Mouse (Mus musculus): ENCODE measurements at regions not wholly inside any gene's neighbourhood (a gene's known extent, or its start where the extent isn't known, plus 50 kb on each side); places are given as distances from the start of the nearest gene placed in this dataset.

DNA sequence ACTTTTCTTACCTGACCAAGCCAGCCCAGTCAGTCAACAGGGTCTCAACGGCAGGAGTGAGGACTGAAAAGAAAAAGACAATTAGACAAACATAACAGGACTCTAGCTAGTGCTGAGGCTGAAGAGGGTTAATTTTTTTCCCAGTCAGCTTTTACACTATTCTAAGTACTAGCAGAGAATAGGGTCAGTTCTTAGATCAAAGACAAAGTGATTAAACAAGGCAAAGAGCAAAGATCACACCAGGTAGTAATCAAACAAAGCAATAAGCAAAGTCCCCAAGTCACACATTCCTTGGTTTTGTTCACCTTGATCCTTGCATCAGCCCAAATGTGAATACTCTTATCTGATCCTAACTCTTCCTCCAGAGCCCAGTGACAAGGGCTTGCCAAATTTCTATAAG lies 267.8 kb upstream of the Tsc22d2 start:
- DNase-seq (ENCODE audit: low spot score): no peak

- no peak for DNase-seq (ENCODE audit: low spot score)
Observed at GRCm38 (mm10) chr3:58153141-58153540, 261.4 kb upstream of the Tsc22d2 start.

GRCm38 (mm10) chr3:58153874-58154756 lies 260.4 kb upstream of the Tsc22d2 start:
- DNase-seq (ENCODE audit: low spot score): no peak

GRCm38 (mm10) chr3:58159384-58159783 lies 255.1 kb upstream of the Tsc22d2 start:
- DNase-seq (ENCODE audit: low spot score): peak; percentile 10

- DNase-seq (ENCODE audit: low spot score): no peak
Observed at GRCm38 (mm10) chr3:58162238-58162637, 252.3 kb upstream of the Tsc22d2 start.

- peak; percentile 46 for DNase-seq (ENCODE audit: low spot score)
Observed at GRCm38 (mm10) chr3:58163806-58164205, 250.7 kb upstream of the Tsc22d2 start.

DNA sequence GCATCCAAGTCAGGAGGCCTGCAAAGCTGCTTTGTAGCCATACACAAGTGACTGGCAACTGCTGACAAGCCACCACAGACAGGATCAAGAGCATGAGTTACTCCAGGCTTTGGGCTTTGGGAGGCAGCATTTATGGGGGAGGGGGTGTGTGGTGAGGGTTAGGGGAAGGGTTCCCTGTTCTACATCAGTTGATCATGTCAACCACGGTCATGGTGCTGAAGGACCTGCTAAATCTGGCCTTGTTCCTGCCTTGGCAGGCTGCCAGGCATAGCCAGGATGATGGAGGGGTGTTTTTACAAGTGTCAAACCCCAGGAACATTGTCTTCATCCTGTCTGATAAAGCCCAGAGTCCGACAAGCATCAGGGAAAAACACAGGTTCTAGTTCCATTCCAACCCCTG lies 247.9 kb upstream of the Tsc22d2 start:
- DNase-seq (ENCODE audit: low spot score): no peak

DNA sequence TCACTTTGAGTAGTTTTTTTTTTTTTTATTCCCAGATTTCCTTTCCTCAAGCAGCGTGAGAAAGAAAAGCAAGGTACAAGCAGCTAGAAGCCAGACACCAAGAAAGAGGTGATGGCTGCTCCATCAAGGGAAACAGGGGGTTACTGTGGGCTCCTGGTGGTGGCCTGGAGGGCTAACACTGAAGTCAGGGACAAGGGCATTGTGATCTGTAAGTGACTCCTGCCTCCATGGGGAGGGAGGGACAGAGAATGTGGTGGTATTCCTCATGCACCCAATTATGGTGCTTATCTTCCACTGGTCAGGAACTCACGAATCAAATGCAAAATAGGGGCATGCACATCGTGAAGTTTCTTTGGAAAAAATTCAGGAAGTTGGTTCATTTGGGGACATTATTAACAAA lies 247.4 kb upstream of the Tsc22d2 start:
- DNase-seq (ENCODE audit: low spot score): no peak

DNA sequence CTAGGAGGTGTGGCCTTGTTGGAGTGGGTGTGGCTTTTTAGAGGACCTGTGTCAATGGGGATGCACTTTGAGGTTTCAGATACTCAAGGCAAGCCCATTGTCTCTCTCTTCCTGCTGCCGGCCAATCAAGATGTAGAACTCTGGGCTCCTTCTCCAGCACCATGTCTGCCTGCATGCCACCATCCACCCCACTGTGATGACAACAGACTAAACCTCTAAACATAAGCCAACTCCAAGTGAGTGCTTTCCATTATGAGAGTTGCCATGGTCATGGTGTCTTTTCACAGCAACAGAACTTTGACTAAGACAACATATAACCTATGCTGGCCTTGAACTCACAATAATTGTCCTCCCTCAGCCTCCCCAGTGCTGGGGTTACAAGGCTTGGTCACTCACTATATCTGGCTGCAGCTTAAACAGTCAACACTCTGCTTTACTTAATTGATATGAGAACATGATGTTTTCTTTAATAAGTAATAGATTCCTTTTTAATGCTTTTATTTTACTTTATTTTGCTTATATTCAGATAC lies 246.7 kb upstream of the Tsc22d2 start:
- no peak for DNase-seq (ENCODE audit: low spot score)

- DNase-seq (ENCODE audit: low spot score): no peak
Observed at GRCm38 (mm10) chr3:58168522-58169185, 245.9 kb upstream of the Tsc22d2 start.

DNA sequence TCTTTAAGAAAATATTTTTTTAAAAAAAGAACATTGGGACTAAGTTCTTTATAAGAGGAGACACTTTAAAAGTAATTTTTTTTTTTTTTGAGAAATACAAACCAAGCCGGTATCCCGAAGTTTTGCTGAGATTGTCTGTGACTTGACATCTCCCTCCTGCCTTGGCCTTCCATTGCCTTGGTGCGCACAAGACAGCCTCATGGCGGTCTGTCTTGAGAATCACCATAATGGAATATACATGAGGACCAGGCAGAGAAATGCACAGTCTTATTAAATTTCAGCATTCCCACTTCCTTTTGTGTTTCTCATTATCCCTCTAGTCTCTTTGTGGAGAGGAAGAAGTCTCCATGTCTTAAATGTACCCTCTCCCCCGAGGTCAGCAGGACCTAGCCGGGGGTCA lies 244.7 kb upstream of the Tsc22d2 start:
- DNase-seq (ENCODE audit: low spot score): no peak

- DNase-seq (ENCODE audit: low spot score): no peak
Observed at GRCm38 (mm10) chr3:58172096-58172495, 242.4 kb upstream of the Tsc22d2 start.

- no peak for DNase-seq (ENCODE audit: low spot score)
Observed at GRCm38 (mm10) chr3:58173821-58174220, 240.7 kb upstream of the Tsc22d2 start.

GRCm38 (mm10) chr3:58181715-58182114 lies 232.8 kb upstream of the Tsc22d2 start:
- DNase-seq (ENCODE audit: low spot score): no peak

GRCm38 (mm10) chr3:58182299-58182698 lies 232.2 kb upstream of the Tsc22d2 start:
- no peak for DNase-seq (ENCODE audit: low spot score)

DNA sequence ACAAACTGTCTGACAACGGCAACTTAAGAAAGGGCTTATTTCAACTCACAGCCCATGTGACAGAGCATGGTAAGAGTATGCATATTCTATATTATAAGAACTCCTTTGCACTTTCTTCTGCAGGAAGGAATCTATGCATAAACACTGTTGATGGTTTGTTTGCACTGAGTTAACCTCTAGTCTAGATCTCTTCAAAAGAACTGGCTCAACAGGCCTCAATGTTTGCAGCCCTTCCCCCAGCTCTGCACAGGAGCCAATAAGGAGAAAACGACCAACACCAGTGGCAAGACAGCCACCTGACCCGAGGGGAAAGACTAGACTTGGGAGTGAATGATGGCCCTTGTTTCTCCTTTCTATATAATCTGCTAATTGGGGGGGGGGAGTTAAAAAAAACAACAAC lies 231.2 kb upstream of the Tsc22d2 start:
- no peak for DNase-seq (ENCODE audit: low spot score)

DNA sequence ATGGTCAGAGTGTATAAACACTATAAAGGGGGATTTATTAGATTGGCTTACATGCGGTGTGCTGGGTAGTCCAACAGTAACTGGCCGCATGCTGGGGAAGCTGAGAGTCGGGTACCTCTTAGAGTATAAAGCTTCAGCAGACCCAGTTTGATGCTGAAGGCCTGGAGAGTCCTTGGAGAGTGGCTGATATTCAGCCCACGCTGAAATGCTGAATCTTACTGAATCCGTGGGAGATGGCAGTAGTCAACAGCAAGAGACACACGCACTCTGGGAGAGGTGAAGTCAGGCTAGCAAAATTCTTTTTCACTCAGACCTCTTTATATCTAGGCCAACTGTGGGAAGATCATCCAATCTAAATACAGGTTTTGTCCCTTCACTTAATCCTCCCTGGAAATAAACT lies 214.1 kb upstream of the Tsc22d2 start:
- DNase-seq (ENCODE audit: low spot score): no peak

DNA sequence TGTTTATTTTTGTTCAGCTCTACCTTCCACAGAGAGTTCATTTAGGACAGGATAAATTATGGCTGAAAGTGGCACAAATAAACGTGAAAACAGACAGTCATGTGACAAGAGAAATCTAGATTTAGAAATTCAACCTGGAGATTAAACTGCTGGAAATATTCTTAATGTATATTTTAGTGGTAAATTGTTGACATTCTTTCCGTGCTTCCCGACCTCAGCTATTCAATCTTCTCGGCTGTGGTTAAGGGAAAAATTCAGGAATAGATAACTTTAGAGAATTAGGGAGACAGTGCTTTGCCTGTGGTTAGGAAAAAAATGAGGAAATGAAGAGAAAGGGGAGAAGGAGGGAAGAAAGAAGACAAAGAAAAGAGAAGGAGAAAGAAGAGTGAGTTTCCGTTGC lies 211.7 kb upstream of the Tsc22d2 start:
- DNase-seq (ENCODE audit: low spot score): no peak

DNA sequence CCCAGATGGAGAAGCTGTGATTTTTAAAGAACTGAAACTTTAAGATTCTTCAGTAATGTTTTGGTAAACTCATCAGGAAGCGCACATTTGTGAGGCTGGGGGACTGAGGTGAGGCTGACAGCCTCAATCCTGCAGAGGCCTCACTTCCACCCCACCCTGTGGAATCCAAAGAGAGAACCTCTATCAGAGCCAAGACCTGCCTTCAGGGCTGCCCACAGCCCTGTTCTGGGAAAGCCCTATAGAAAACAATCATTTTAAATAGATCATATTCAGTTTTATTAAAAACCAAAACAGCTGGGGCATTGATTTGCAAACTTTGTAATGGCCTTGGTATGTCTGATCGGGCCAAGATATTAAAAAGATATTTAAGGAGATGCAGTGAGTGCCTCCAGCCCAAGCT lies 210.7 kb upstream of the Tsc22d2 start:
- DNase-seq (ENCODE audit: low spot score): no peak

GRCm38 (mm10) chr3:58205526-58205925 lies 209.0 kb upstream of the Tsc22d2 start:
- no peak for DNase-seq (ENCODE audit: low spot score)

DNA sequence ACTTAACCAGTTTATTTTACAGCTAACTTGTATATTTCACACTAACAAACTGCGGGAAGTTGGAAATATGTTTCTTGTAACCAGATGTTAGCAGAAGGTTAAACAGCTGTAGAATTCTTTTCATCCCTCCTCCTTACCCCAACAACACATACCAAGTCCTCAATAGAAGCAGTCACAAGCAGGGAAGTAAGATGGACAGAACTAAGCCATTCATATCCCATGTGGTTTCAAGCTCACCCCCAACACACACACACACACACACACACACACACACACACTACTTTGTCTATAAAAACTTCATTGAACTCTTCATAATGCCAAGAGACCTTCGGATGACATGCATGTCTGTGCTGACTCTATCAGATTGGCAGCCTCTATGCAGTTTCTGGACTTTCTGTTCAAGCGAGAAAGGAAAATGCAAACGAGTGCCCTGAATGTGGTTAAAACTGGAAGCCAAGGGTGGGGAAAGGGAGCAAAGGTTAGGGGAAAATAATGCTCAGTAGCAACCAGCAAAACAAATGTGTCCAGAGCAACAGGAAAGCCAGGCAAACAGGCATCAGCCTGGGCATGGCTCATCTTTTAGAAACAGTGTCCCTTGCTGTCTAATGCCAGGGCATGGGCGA lies 207.6 kb upstream of the Tsc22d2 start:
- no peak for DNase-seq (ENCODE audit: low spot score)

- DNase-seq (ENCODE audit: low spot score): no peak
Observed at GRCm38 (mm10) chr3:58211016-58211415, 203.5 kb upstream of the Tsc22d2 start.

DNA sequence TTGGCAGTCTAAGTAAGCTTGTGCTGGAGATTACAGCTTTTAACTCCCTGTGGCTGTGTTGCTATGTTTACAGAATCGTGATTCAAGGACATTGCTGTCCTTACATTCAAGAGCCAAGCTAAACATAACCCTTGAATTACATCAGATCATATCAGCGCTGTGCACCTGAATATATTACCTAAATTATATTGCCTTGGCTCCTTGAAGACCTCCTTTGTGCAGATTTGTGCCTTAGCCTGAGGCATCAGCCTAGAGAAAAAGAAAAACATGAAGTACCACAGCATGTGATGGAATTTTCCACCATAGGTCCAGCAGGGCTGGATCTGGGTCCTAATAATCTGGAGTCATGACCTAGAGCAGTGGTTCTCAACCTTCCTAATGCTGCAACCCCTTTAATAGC lies 189.8 kb upstream of the Tsc22d2 start:
- DNase-seq (ENCODE audit: low spot score): no peak

All from c-Kit-positive CD71-positive TER-119-positive erythroid progenitor cells, embryonic 14.5 days (primary cell).